Comparison of ENCODE assay signal across 8 mouse cellular contexts in genomic region chr13:63567677-63568293, GRCm38 (mm10). TPM values are rescaled to one million over a fixed set of nuclear protein-coding genes. Genes with fewer than 3 reads are reported as not detected.
DNase-seq lines count a peak whose midpoint lies in the region; ATAC-seq and TF ChIP-seq lines count a peak whose summit lies in the region.

No protein-coding gene starts in this region.

- H3K27me3 ChIP-seq in heart, embryonic 10.5 days (ENCODE audit: insufficient read depth, poor library complexity, severe bottlenecking): peaks cover 28% of the 10 kb centered on the region; the same call in 1 of the 2 replicates
- peaks cover 20% of the 10 kb centered on the region for H3K27me3 ChIP-seq in kidney, embryonic 14.5 days (ENCODE audit: control insufficient read depth, insufficient read depth, low read length)
- no peaks in the 10 kb centered on the region for H3K27me3 ChIP-seq in limb, embryonic 14.5 days (ENCODE audit: control insufficient read depth, insufficient read depth, low read length)
- peaks cover 10% of the 10 kb centered on the region; the same call in 1 of the 2 replicates for H3K27me3 ChIP-seq in midbrain, embryonic 16.5 days (ENCODE audit: control insufficient read depth, insufficient read depth, low read depth, low read length)
- H3K27me3 ChIP-seq in spleen, adult 2 months (ENCODE audit: control insufficient read depth, insufficient read depth, low read length): peaks cover 17% of the 10 kb centered on the region

- 0 out of 2 replicates have a peak, but pooled peaks cover 2% of the 10 kb centered on the region for H3K4me1 ChIP-seq in bone marrow macrophage, adult 2 months (ENCODE audit: control insufficient read depth, insufficient read depth, low read length)
- no peaks in the 10 kb centered on the region for H3K4me1 ChIP-seq in embryonic fibroblast, embryonic 13.5 days (ENCODE audit: control insufficient read depth, insufficient read depth, low read length)
- H3K4me1 ChIP-seq in heart, embryonic 10.5 days: peaks cover 16% of the 10 kb centered on the region
- peaks cover 20% of the 10 kb centered on the region for H3K4me1 ChIP-seq in kidney, embryonic 14.5 days (ENCODE audit: control insufficient read depth, insufficient read depth, low read length)
- H3K4me1 ChIP-seq in limb, embryonic 14.5 days (ENCODE audit: control insufficient read depth, insufficient read depth, low read length): peaks cover 11% of the 10 kb centered on the region; the same call in 1 of the 2 replicates
- H3K4me1 ChIP-seq in midbrain, embryonic 16.5 days (ENCODE audit: control insufficient read depth, insufficient read depth, low read length): peaks cover 28% of the 10 kb centered on the region
- peaks cover 10% of the 10 kb centered on the region for H3K4me1 ChIP-seq in spleen, adult 2 months (ENCODE audit: control insufficient read depth, insufficient read depth, insufficient read length)

- ATAC-seq in kidney, embryonic 14.5 days (ENCODE audit: low FRiP score, low TSS enrichment): peak; percentile 88
- peak; percentile 82 for ATAC-seq in limb, embryonic 14.5 days (ENCODE audit: low FRiP score, low read depth)
- peak; percentile 78 for ATAC-seq in midbrain, embryonic 16.5 days

- H3K9ac ChIP-seq in kidney, embryonic 14.5 days (ENCODE audit: low read depth, low read length): peak overlapping the region; percentile 65
- H3K9ac ChIP-seq in limb, embryonic 14.5 days (ENCODE audit: low read depth, low read length, severe bottlenecking): peak overlapping the region; percentile 55
- peak overlapping the region; percentile 70 for H3K9ac ChIP-seq in midbrain, embryonic 16.5 days (ENCODE audit: low read depth, low read length)

- TF ChIP-seq CTCF in bone marrow macrophage, adult 2 months (IDR thresholded peaks at IDR 0.05; ENCODE audit: low read depth, low read length): no peak
- TF ChIP-seq CTCF in embryonic fibroblast, embryonic 13.5 days (IDR thresholded peaks at IDR 0.05; ENCODE audit: borderline replicate concordance, insufficient read depth, low read length): no peak
- TF ChIP-seq CTCF in spleen, adult 2 months (IDR thresholded peaks at IDR 0.05; ENCODE audit: extremely low read depth, insufficient read depth, insufficient read length, insufficient replicate concordance): no peak

- H3K27ac ChIP-seq in bone marrow macrophage, adult 2 months (ENCODE audit: insufficient read depth, low read depth, low read length): peak overlapping the region; percentile 54
- peak overlapping the region; percentile 63 for H3K27ac ChIP-seq in embryonic fibroblast, embryonic 13.5 days (ENCODE audit: insufficient read depth, low read length)
- H3K27ac ChIP-seq in heart, embryonic 10.5 days: peak overlapping the region; percentile 96
- H3K27ac ChIP-seq in kidney, embryonic 14.5 days (ENCODE audit: low read depth, low read length): peak overlapping the region; percentile 100
- peak overlapping the region; percentile 99 for H3K27ac ChIP-seq in limb, embryonic 14.5 days (replicated peaks; ENCODE audit: low read depth, low read length)
- peak overlapping the region; percentile 86 for H3K27ac ChIP-seq in midbrain, embryonic 16.5 days (ENCODE audit: low read length)
- H3K27ac ChIP-seq in spleen, adult 2 months (ENCODE audit: insufficient read depth, low read length): peak overlapping the region; percentile 76

- peak overlapping the region; percentile 86 for H3K4me2 ChIP-seq in kidney, embryonic 14.5 days (replicated peaks; ENCODE audit: low read depth, low read length)
- peak overlapping the region; percentile 95 for H3K4me2 ChIP-seq in limb, embryonic 14.5 days (replicated peaks; ENCODE audit: low read depth, low read length, severe bottlenecking)
- peak overlapping the region; percentile 99 for H3K4me2 ChIP-seq in midbrain, embryonic 16.5 days (ENCODE audit: low read length)

- TF ChIP-seq POLR2A in bone marrow macrophage, adult 2 months (IDR thresholded peaks at IDR 0.05; ENCODE audit: borderline replicate concordance, low read depth, low read length): no peak
- TF ChIP-seq POLR2A in embryonic fibroblast, embryonic 13.5 days (IDR thresholded peaks at IDR 0.05; ENCODE audit: low read depth, low read length): peak; percentile 46
- TF ChIP-seq POLR2A in limb, embryonic 14.5 days (IDR thresholded peaks at IDR 0.05; ENCODE audit: borderline replicate concordance, extremely low read depth, insufficient read depth, insufficient read length): 0 out of 2 replicates have a peak, but pooled peaks have one; percentile 25
- TF ChIP-seq POLR2A in spleen, adult 2 months (IDR thresholded peaks at IDR 0.05; ENCODE audit: low read depth, low read length): no peak

- peak overlapping the region; percentile 97 for H3K4me3 ChIP-seq in bone marrow macrophage, adult 2 months (ENCODE audit: insufficient read depth, low read length)
- H3K4me3 ChIP-seq in embryonic fibroblast, embryonic 13.5 days (ENCODE audit: insufficient read depth, low read length): peak overlapping the region; percentile 46
- H3K4me3 ChIP-seq in heart, embryonic 10.5 days: peak overlapping the region; percentile 95
- H3K4me3 ChIP-seq in kidney, embryonic 14.5 days (ENCODE audit: low read length): peak overlapping the region; percentile 83
- peak overlapping the region; percentile 90 for H3K4me3 ChIP-seq in limb, embryonic 14.5 days (replicated peaks; ENCODE audit: low read length)
- peak overlapping the region; percentile 67 for H3K4me3 ChIP-seq in midbrain, embryonic 16.5 days (ENCODE audit: low read depth, low read length)
- peak overlapping the region; percentile 82 for H3K4me3 ChIP-seq in spleen, adult 2 months (ENCODE audit: extremely low read depth, insufficient read depth, insufficient read length)

- H3K9me3 ChIP-seq in heart, embryonic 10.5 days: no peaks in the 10 kb centered on the region
- no peaks in the 10 kb centered on the region for H3K9me3 ChIP-seq in kidney, embryonic 14.5 days (ENCODE audit: control insufficient read depth, low read length)
- no peaks in the 10 kb centered on the region for H3K9me3 ChIP-seq in limb, embryonic 14.5 days (ENCODE audit: control insufficient read depth, low read length)
- H3K9me3 ChIP-seq in midbrain, embryonic 16.5 days (replicated peaks; ENCODE audit: control insufficient read depth, low read length, poor library complexity, severe bottlenecking): no peaks in the 10 kb centered on the region

- H3K36me3 ChIP-seq in heart, embryonic 10.5 days: no peaks in the 10 kb centered on the region
- H3K36me3 ChIP-seq in kidney, embryonic 14.5 days (ENCODE audit: control insufficient read depth, insufficient read depth, low read length): no peaks in the 10 kb centered on the region
- peaks cover 5% of the 10 kb centered on the region; the same call in 1 of the 2 replicates for H3K36me3 ChIP-seq in limb, embryonic 14.5 days (ENCODE audit: control insufficient read depth, insufficient read depth, low read length)
- H3K36me3 ChIP-seq in midbrain, embryonic 16.5 days (ENCODE audit: control insufficient read depth, insufficient read depth, low read length): no peaks in the 10 kb centered on the region
- H3K36me3 ChIP-seq in spleen, adult 2 months (ENCODE audit: control insufficient read depth, insufficient read depth, low read length): no peaks in the 10 kb centered on the region

- WGBS in heart, embryonic 10.5 days: under 1% methylated on average over 62 of the region's 62 CpGs
- WGBS in kidney, embryonic 14.5 days: under 1% methylated on average over 61 of the region's 62 CpGs
- WGBS in limb, embryonic 14.5 days: 4% methylated on average over 40 of the region's 62 CpGs
- under 1% methylated on average over 60 of the region's 62 CpGs for WGBS in midbrain, embryonic 16.5 days
- under 1% methylated on average over 62 of the region's 62 CpGs for WGBS in spleen, adult 2 months

- DNase-seq in A20 (ENCODE audit: low read depth, low spot score): peak; percentile 97
- DNase-seq in heart, embryonic 10.5 days (ENCODE audit: low spot score): peak; percentile 98
- DNase-seq in limb, embryonic 14.5 days (ENCODE audit: low spot score): peak; percentile 96
- DNase-seq in spleen, adult 2 months (ENCODE audit: low read depth in 1 of 2, low spot score in 2 of 2): peak; percentile 75 to 87

RNA-seq across cellular contexts. Expression of gene Ptch1, which starts 5.6 kb away (rescaled TPM):
- 1.6 and 2.5 TPM in 2 replicates for polyA plus RNA-seq in bone marrow macrophage, adult 2 months (2012; ENCODE audit: insufficient read depth, insufficient read length, missing spikeins)
- 10.2 and 10.8 TPM in 2 replicates for polyA plus RNA-seq in embryonic fibroblast, embryonic 13.5 days (2011; ENCODE audit: insufficient read length, low read depth, missing spikeins)
- polyA plus RNA-seq in heart, embryonic 10.5 days (2016; fragmentation: Nextera tagmentation; extraction: Ambion mirVana): 8.1 and 16.9 TPM in 2 replicates
- polyA plus RNA-seq in kidney, embryonic 14.5 days (2014; fragmentation: Nextera tagmentation; extraction: Ambion mirVana): 17.9 and 28.2 TPM in 2 replicates
- polyA plus RNA-seq in limb, embryonic 14.5 days (2012; rRNA removed): 45.9 and 67.7 TPM in 2 replicates
- 31.0 and 36.6 TPM in 2 replicates for polyA plus RNA-seq in limb, embryonic 14.5 days (2014; fragmentation: Nextera tagmentation; extraction: Ambion mirVana)
- polyA plus RNA-seq in midbrain, embryonic 16.5 days (2015; fragmentation: Nextera tagmentation; extraction: Ambion mirVana): 14.3 and 15.0 TPM in 2 replicates
- 8.2 and 12.6 TPM in 2 replicates for polyA plus RNA-seq in spleen, adult 2 months (2012; rRNA removed)

Comparison
In these comparisons a context has a peak if more than half of its experiments do, and no peak if none do; other contexts are left out.
1. Peak in every context shown above with its lines: DNase-seq, ATAC-seq, H3K4me3 ChIP-seq and H3K27ac ChIP-seq.
2. H3K4me3 ChIP-seq: peak in every context shown above with its lines; median percentile 97 in bone marrow macrophage, adult 2 months; 95 in heart, embryonic 10.5 days; 90 in limb, embryonic 14.5 days; 83 in kidney, embryonic 14.5 days; 82 in spleen, adult 2 months; 67 in midbrain, embryonic 16.5 days; 46 in embryonic fibroblast, embryonic 13.5 days.
3. POLR2A ChIP-seq: peak in embryonic fibroblast, embryonic 13.5 days (single experiment) and limb, embryonic 14.5 days (single experiment); none in bone marrow macrophage, adult 2 months (single experiment) and spleen, adult 2 months (single experiment).